Mouse (Mus musculus): ENCODE data around the gene Krtcap2. TPM values are rescaled to one million over a fixed set of nuclear protein-coding genes. Genes with fewer than 3 reads are reported as not detected.

The Krtcap2 gene
- polyA plus RNA-seq, 1 experiment from 2014 or later, result 221 TPM

DNA sequence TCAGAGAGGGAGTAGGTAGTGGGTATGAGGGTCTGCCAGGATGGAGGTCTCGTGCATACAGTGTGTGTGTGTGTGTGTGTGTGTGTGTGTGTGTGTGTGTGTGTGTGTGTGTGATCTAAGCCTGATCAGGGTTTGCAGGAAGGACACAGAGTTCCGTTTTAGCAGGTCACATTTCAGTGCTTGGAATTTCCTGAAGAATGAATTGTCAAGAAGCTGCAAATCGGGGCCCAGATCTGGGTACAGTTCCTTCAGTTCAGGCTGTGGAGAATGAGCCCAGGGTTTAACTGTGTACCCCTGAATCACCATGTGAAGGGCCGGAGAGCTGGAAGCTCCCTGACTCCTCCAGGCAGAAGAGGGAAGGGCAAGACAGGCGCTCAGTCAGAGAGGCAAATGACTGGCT, 41.5 kb downstream of the Krtcap2 start:
- Histone ChIP-seq H3K4me2 (no peak overlapping the region), H3K27ac (replicated peaks) (no peak overlapping the region), H3K4me1 (peaks cover 2% of the 10 kb centered on the region), H3K36me3 (no peaks in the 10 kb centered on the region), H3K9me3 (replicated peaks) (no peaks in the 10 kb centered on the region), H3K27me3 (replicated peaks) (no peaks in the 10 kb centered on the region), H3K9ac (replicated peaks) (no peak overlapping the region), H3K4me3 (replicated peaks) (no peak overlapping the region)
- no peak for ATAC-seq (ENCODE audit: low FRiP score)
- WGBS, result 70% methylated on average over 5 of the region's 5 CpGs

GRCm38 (mm10) chr3:89288503-89288928, 42.8 kb downstream of the Krtcap2 start:
- ATAC-seq (ENCODE audit: low FRiP score), result no peak
- no peaks in the 10 kb centered on the region for H3K4me1 ChIP-seq
- no peaks in the 10 kb centered on the region for H3K9me3 ChIP-seq (replicated peaks)
- no peak overlapping the region for H3K27ac ChIP-seq (replicated peaks)
- H3K4me2 ChIP-seq, result no peak overlapping the region
- H3K27me3 ChIP-seq (replicated peaks), result no peaks in the 10 kb centered on the region
- 62% methylated on average over 7 of the region's 7 CpGs for WGBS
- no peaks in the 10 kb centered on the region for H3K36me3 ChIP-seq
- no peak overlapping the region for H3K9ac ChIP-seq (replicated peaks)
- H3K4me3 ChIP-seq (replicated peaks), result no peak overlapping the region

- no peak for ATAC-seq (ENCODE audit: low FRiP score)
- Histone ChIP-seq H3K9ac (replicated peaks) (no peak overlapping the region), H3K9me3 (replicated peaks) (no peaks in the 10 kb centered on the region), H3K4me2 (no peak overlapping the region), H3K27me3 (replicated peaks) (no peaks in the 10 kb centered on the region), H3K36me3 (no peaks in the 10 kb centered on the region), H3K4me1 (no peaks in the 10 kb centered on the region), H3K4me3 (replicated peaks) (no peak overlapping the region), H3K27ac (replicated peaks) (no peak overlapping the region)
- WGBS, result 83% methylated on average over 10 of the region's 10 CpGs
These were observed 46.1 kb downstream of the Krtcap2 start for GRCm38 (mm10) chr3:89291874-89292273.

DNA sequence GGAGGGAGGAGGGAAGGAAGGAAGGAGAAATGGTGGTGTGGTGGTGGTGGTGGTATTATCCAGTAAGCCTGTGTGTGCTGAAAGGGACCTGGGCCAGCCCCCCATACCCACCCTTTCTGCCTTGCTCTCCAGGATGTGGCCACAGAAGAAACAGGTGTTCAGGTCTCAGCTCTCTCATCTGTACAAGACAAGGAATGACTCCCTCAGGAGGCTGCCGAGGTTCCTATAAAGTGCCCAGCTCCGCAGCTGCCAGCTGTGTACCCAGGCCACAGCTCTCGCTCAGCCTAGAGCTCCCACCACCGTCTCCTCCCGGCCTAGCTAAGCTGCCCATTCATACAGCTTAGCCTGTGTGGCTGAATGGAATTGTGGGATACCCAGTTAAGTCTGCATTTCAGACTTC, 46.5 kb downstream of the Krtcap2 start:
- ATAC-seq (ENCODE audit: low FRiP score), result no peak
- 53% methylated on average over 5 of the region's 5 CpGs for WGBS
- no peaks in the 10 kb centered on the region for H3K27me3 ChIP-seq (replicated peaks)
- no peak overlapping the region for H3K4me3 ChIP-seq (replicated peaks)
- no peaks in the 10 kb centered on the region for H3K36me3 ChIP-seq
- H3K9me3 ChIP-seq (replicated peaks), result no peaks in the 10 kb centered on the region
- no peak overlapping the region for H3K27ac ChIP-seq (replicated peaks)
- H3K4me2 ChIP-seq, result no peak overlapping the region
- H3K4me1 ChIP-seq, result no peaks in the 10 kb centered on the region; the same call in 1 of the 2 replicates
- H3K9ac ChIP-seq (replicated peaks), result no peak overlapping the region

DNA sequence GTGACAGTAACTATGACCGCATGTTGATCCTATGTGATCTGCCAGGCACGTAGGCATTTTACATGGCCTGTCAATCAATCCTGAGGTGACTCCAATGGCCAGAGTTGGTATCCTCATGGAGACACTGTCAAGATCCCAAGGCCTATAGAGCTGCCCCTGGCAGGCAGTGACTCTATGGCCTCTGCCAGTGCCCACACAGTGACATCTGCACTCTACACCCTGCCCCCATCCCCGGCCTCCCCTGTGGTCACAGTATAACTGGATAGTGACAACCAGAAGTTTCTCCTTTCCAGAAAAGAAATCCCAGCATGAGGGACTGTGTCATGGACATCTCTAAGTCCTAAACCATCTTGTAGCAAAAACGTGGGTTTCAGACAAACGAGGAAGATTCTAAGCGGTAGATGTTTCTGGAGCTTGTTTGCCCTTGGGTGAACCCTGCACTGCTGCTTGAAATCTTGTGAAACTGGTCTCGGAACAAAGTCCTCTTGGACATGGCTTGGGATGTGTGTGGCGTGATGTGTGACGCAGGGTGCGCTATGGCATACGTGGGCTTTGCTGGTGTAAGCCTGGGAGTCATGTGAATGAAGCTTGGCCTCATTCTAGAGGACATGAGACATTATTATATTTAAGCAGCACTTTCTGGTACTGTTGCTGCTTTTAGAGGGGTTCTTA, 47.6 kb downstream of the Krtcap2 start:
- 95% methylated on average over 11 of the region's 11 CpGs for WGBS
- ATAC-seq (ENCODE audit: low FRiP score), result no peak
- Histone ChIP-seq H3K27ac (replicated peaks) (no peak overlapping the region), H3K36me3 (no peaks in the 10 kb centered on the region), H3K9me3 (replicated peaks) (no peaks in the 10 kb centered on the region), H3K9ac (replicated peaks) (no peak overlapping the region), H3K4me3 (replicated peaks) (no peak overlapping the region), H3K4me2 (no peak overlapping the region), H3K27me3 (replicated peaks) (no peaks in the 10 kb centered on the region), H3K4me1 (no peaks in the 10 kb centered on the region; the same call in 1 of the 2 replicates)

DNA sequence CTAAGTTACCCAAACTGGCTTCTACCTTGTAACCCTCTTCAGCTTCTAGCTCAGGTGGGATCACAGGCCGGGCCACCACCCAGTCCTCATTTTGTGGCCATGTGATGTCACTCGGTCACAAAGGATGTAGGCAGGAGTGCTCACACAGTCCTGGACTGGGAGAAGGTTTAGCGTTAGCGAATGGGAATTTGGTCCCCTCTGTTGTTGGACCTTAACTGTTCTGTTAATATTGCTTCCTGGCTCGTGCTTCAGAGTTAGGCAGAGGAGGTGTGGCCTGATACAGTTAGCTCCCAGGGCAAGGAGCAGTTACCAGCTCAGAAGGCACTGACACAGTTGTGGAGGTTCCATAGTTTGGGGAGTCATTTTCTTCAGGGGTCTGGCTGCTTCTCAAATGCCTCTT, 48.4 kb downstream of the Krtcap2 start:
- Histone ChIP-seq H3K36me3 (no peaks in the 10 kb centered on the region), H3K9ac (replicated peaks) (no peak overlapping the region), H3K4me1 (no peaks in the 10 kb centered on the region; the same call in 1 of the 2 replicates), H3K27ac (replicated peaks) (no peak overlapping the region), H3K27me3 (replicated peaks) (no peaks in the 10 kb centered on the region), H3K4me3 (replicated peaks) (no peak overlapping the region), H3K9me3 (replicated peaks) (no peaks in the 10 kb centered on the region), H3K4me2 (no peak overlapping the region)
- ATAC-seq (ENCODE audit: low FRiP score), result no peak
- WGBS, result 75% methylated on average over 5 of the region's 5 CpGs

DNA sequence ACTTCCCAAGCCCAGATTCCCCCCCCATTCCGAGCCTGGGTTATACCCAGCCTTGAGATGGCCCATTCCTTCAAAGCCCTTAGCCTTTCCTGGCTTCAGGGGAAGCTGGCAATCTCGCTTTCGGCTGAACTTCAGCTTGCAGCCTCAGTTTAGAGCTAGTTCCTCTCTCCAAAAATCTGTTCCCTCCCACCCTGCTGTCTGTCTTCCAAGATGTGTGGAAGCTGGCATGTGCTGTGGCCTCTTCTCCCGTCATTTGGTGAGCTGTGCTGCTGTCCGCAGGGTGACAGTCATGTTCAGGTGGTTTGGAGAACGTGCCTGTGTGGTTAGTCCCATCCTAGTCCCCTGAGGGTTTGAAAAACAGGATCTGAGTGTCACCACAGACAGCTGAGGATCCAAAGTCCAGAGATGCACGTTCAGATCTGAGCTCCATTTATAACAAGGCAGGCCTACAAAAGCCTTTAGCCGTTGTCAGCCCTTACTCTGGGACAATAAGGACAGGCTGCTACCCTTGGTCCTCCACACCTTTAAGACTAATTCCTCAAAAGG, 50.0 kb downstream of the Krtcap2 start:
- Histone ChIP-seq H3K4me2 (no peak overlapping the region), H3K27ac (replicated peaks) (no peak overlapping the region), H3K9ac (replicated peaks) (no peak overlapping the region), H3K4me3 (replicated peaks) (no peak overlapping the region), H3K36me3 (no peaks in the 10 kb centered on the region), H3K27me3 (replicated peaks) (0 out of 2 replicates have a peak, but pooled peaks cover 4% of the 10 kb centered on the region), H3K9me3 (replicated peaks) (no peaks in the 10 kb centered on the region), H3K4me1 (peaks cover 10% of the 10 kb centered on the region)
- no peak for ATAC-seq (ENCODE audit: low FRiP score)
- WGBS, result 84% methylated on average over 8 of the region's 8 CpGs

DNA sequence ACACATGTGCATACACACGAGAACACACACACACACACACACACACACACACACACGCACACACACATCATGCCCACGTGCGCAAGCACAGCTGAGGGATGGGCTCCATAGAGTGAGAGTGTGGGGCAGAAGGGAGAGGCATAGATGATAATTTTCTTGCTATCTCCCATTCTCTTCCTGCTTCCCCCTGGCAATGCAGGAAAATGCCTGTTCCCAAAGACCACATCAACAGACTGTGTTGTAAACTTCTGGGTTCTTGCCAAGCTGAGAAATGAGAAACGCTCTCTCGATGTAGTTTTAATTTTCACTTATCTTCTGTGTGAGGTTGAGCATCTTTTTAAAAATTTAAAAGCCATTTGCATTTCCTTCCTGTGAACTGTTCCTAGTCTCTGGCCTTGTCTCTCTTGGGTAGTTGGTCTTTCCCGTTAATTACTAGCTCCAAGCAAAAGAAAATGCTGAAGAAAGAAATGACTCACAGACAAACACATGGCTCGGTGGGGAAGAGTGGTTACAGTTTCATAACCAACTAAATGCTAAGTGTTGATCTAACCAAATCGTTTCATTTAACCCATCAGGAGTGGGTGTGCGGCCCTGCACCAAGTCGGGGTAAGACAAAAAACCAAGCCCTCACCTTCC, 51.1 kb downstream of the Krtcap2 start:
- Histone ChIP-seq H3K27ac (replicated peaks) (peak overlapping the region; percentile 45; the same call in 1 of the 2 replicates), H3K27me3 (replicated peaks) (0 out of 2 replicates have a peak, but pooled peaks cover 4% of the 10 kb centered on the region), H3K9me3 (replicated peaks) (no peaks in the 10 kb centered on the region), H3K4me1 (peaks cover 10% of the 10 kb centered on the region), H3K4me2 (no peak overlapping the region), H3K9ac (replicated peaks) (no peak overlapping the region), H3K36me3 (no peaks in the 10 kb centered on the region), H3K4me3 (replicated peaks) (no peak overlapping the region)
- 0 out of 2 replicates have a peak, but pooled peaks have one; percentile 35 for ATAC-seq (ENCODE audit: low FRiP score)
- 70% methylated on average over 11 of the region's 11 CpGs for WGBS

DNA sequence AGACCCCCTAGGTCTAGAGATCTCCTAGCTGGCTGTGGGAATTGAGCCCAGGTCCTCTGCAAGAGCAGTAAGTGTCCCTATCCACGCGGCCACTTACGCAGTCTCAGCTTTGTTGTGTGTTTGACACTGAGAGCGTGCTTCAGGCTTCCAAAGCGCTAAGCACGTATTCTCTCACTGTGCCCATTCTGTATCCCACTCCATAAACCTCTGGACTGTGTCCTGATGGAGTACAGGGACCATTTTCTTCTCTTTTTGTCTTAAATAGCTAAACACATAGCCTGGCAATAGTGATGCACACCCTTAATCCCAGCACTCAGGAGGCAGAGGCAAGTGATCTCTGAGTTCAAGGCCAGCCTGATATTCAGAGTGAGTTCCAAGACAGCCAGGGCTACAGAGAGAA, 53.1 kb downstream of the Krtcap2 start:
- 78% methylated on average over 6 of the region's 6 CpGs for WGBS
- ATAC-seq (ENCODE audit: low FRiP score), result no peak
- Histone ChIP-seq H3K27ac (replicated peaks) (no peak overlapping the region), H3K36me3 (no peaks in the 10 kb centered on the region), H3K9ac (replicated peaks) (no peak overlapping the region), H3K4me3 (replicated peaks) (no peak overlapping the region), H3K4me2 (no peak overlapping the region), H3K27me3 (replicated peaks) (0 out of 2 replicates have a peak, but pooled peaks cover 4% of the 10 kb centered on the region), H3K4me1 (peaks cover 10% of the 10 kb centered on the region), H3K9me3 (replicated peaks) (no peaks in the 10 kb centered on the region)

DNA sequence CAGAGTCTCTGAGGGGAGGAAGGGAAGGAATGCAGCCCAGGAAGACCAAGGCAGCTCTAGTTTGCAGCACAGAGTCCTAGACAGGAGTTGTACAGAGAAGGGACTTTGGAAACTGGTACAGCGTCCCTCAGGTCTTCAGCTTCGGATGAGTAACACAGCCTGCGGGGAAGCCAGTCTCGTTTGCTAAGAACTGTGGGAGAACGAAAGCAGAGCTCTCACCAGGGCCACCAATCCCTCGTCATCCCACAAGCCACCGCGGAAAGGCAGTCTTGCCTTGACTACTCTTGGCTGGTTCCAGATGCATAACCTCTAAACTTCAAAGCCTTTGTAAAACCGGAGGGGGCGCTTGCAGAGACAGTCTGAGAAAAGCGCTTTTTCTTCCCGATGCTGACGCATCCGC, 53.7 kb downstream of the Krtcap2 start:
- Histone ChIP-seq H3K9me3 (replicated peaks) (no peaks in the 10 kb centered on the region), H3K4me1 (peaks cover 10% of the 10 kb centered on the region), H3K27ac (replicated peaks) (no peak overlapping the region), H3K4me2 (peak overlapping the region; percentile 46), H3K36me3 (no peaks in the 10 kb centered on the region), H3K27me3 (replicated peaks) (0 out of 2 replicates have a peak, but pooled peaks cover 4% of the 10 kb centered on the region), H3K4me3 (replicated peaks) (peak overlapping the region; percentile 9), H3K9ac (replicated peaks) (no peak overlapping the region)
- WGBS, result 1% methylated on average over 14 of the region's 14 CpGs
- ATAC-seq (ENCODE audit: low FRiP score), result no peak
